Mouse (Mus musculus) activated CD4-positive, CD25-positive, alpha-beta regulatory T cell, adult 4 months (primary cell): ENCODE results near the gene Zdhhc11. TPM values are rescaled to one million over a fixed set of nuclear protein-coding genes. Genes with fewer than 3 reads are reported as not detected.
"Not testable (repeated sequence)": the region's sequence is repeated elsewhere in the genome, so short reads cannot be mapped to it uniquely, and the experiment has no call there.

ENCODE experiments used
- ATAC-seq: one replicate; pipeline ENCODE4 v1.8.0; 2017
- polyA plus RNA-seq, 2 experiments: library from polyadenylated mRNA; unstranded; fragments of 100-300 nt; shearing (Covaris generic); gene quantifications; one replicate each; pipeline ENCODE4 v1.2.1; 2017

Zdhhc11 gene
- polyA plus RNA-seq: not detected

- ATAC-seq: no peak
Measured at GRCm38 (mm10) chr13:73963551-73963950, at the start of gene Zdhhc11. Gene Zdhhc11, plus strand, starts transcription at chr13:73963851.

DNA sequence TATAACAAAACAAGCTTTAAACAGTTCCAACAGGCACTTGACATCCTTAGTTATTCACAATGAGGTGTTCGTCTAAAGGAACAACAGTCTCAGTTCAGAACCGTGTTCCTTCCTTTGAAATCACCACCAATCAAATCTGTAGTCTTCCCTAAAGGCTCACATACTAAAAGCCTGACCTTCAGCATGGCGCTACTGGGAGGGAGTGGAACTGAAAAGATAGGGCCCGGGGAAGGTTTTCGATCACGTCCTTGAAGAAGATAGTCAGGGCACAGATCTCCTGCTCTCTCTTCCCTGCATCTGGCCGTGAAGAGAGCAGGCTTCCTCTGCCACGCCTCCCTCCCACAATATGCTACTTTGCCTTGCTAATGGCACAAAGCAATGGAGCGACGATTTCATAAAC is 31.4 kb upstream of the Zdhhc11 start:
- no peak for ATAC-seq

DNA sequence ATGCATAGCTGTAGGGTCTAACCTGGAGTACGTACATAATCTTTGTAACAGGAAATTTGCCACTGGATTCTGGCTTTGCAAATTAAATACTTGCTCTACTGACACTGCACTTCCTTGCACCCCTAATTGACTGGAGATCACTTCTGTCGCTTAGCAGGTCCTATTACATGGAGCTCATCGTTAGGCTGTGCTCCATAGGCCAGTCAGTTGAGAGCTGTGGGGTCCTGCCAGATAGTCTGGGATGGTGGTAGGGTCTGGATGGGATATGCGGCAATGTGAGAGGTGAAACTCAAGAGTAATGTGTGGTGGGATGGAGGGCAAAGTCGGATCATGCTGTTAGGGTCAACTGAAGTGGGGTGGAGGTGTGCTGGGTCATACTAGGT is 26.7 kb upstream of the Zdhhc11 start:
- ATAC-seq: no peak

- ATAC-seq: peak; percentile 88
Measured at GRCm38 (mm10) chr13:73937321-73938176, 26.1 kb upstream of the Zdhhc11 start, which contains the start of the genes Trip13 and Brd9. Gene Trip13, minus strand, starts transcription at chr13:73937784. Gene Brd9, plus strand, starts transcription at chr13:73937811.

GRCm38 (mm10) chr13:73938177-73938560 is 25.5 kb upstream of the Zdhhc11 start:
- peak; percentile 29 for ATAC-seq

DNA sequence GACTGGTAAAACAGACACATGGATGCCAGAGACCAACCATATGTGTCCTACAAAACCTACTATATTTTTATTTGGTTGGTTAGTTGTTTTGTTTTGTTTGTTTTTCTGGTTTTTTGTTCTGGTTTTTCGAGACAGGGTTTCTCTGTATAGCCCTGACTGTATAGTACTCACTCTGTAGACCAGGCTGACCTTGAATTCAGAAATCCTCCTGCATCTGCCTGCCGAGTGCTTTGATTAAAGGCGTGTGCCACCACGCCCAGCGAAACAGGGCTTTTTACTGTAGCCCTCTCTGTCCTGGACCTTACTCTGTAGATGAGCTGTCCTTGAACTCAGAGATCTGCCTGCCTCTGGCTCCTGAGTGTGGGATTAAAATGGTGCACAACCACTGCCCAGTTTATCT is 24.6 kb upstream of the Zdhhc11 start:
- no peak for ATAC-seq

GRCm38 (mm10) chr13:73944606-73945005 is 19.0 kb upstream of the Zdhhc11 start:
- no peak for ATAC-seq

- ATAC-seq: no peak
Measured at GRCm38 (mm10) chr13:73953551-73954130, 10.0 kb upstream of the Zdhhc11 start.

GRCm38 (mm10) chr13:73954666-73955065 is 9.0 kb upstream of the Zdhhc11 start:
- no peak for ATAC-seq

DNA sequence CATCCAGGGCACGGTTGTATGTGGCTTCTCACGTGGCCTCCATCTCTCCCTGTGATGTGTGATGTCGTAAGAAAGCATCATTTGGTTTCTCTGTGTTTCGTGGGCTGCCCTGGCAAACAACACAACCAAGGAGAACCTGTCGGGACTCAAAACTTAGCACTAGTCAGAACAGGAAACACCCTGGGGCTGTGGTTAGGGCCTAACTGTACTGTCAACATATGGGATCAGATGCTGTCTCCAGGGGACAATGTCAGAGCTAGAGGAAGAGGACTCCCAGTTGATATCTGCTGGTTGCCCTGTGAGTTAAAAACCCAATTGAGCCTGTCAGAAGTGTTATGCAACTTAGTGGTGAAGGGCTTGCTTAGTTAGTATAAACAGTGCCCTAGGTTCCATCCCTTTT is 8.1 kb upstream of the Zdhhc11 start:
- no peak for ATAC-seq

- no peak for ATAC-seq
Measured at GRCm38 (mm10) chr13:73960117-73960652, 3.5 kb upstream of the Zdhhc11 start.

- no peak for ATAC-seq
Measured at GRCm38 (mm10) chr13:73961177-73961576, 2.5 kb upstream of the Zdhhc11 start.

GRCm38 (mm10) chr13:73970545-73971448 is 7.1 kb downstream of the Zdhhc11 start:
- peak; percentile 57 for ATAC-seq

DNA sequence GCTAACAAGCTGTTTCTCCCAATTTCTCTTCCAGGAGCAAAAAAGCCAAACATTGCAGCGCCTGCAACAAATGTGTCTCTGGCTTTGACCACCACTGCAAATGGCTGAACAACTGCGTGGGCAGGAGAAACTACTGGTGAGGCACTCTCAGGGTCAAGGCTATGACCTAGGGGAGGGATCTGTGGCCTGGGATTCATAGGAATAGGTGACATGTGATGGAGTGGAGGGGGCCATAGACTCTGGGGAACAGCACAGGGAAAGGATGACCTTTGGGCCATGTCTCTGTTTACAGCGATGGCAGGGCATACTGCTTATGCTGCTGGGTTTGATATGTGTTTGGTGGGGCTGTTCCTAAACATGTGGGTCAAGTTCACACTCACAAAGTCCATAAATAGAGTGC is 10.9 kb downstream of the Zdhhc11 start:
- ATAC-seq: no peak

DNA sequence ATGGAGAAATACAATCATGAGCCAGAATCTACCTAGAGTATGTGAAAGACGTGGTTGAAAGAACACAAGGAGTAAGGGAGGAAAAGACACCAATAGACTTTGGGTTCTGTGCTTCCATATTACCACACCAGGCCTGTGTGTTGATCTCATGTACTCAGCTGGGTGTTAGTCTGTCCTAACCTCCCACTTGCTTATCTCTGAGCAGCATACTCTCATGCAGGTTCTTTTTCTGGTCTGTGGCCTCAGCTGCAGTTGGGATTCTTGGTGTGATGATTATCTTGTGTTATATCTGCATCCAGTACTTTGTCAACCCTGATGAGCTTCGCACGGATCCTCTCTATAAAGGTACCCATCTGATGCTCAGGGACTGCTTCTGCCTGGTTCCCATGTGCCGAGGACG is 13.3 kb downstream of the Zdhhc11 start:
- ATAC-seq: no peak

DNA sequence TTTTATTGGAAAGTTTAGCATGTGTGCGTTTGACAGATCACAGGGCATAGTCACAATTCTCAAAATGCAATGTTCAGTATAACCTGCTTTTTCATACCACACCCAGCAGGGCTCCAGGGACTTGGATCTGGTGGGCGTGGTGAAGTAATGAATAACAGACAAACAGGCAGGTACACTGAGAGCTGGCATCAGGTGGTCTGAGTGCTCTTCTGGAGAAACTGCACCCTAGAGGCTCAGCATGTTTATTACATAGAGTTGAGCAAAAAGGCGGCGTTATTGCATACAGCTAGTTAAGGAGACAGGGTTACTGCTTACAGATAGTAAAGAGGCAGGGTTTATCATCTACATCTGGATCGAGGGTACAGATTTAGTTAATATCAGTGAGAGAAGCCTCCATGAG is 26.7 kb downstream of the Zdhhc11 start:
- no peak for ATAC-seq

DNA sequence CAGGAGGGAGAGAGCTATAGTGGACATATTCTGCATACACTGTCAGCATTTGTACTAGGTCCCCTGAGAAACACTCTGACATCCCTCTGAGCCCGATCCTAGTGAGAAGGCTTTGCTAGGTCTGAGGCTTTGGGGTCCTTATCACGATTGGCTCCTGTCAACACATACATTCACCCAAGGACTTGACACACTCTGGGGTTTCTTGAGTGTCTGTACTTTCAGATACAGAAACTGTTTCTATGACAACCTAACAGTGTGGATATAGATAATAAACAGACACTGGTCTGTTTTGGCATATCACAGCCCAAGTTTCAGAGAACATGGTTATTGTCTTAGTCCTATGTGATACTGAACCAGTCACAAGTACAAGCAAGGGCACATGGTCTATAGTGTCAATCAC is 27.1 kb downstream of the Zdhhc11 start:
- ATAC-seq: no peak

DNA sequence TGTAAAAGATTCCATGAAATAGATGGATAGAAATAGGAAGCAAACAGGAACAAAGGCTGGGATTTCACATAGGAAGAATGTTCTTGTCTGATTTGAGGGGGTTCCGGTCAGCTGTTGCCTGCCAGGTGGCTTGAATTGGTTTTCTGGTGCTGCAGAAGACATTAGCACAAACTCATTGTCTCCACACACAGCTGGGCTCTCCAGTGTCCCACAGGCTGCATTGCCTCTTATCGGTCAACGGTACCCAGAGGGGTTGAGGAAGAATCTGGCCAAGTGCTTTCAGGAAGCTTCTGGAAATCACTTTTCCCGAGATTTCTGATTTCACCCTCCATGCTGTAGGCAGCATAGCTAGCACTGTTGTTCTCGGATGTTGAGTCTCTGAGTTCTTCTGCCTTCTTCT is 27.6 kb downstream of the Zdhhc11 start:
- ATAC-seq: no peak

DNA sequence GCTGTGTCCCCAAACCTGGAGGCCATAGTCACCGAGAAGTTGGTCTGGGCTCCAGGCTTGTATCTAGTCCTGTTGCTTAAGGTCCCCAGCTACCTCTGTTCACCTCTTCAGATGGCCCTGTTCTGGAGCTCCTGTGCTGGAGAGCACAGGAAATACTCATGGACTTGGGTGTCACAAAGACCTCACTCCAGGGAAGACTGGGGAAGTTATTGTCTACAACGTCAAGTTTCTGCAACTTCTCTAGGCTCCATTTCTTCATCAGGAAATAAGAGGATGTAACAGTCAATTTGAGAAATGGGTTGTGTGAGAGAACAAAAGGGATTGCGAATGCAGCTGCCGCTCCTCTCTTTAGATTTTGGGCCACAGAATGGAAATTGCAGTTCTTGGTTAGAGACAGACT is 32.8 kb downstream of the Zdhhc11 start:
- ATAC-seq: no peak

- no peak for ATAC-seq
Measured at GRCm38 (mm10) chr13:74000519-74000918, 36.9 kb downstream of the Zdhhc11 start.

DNA sequence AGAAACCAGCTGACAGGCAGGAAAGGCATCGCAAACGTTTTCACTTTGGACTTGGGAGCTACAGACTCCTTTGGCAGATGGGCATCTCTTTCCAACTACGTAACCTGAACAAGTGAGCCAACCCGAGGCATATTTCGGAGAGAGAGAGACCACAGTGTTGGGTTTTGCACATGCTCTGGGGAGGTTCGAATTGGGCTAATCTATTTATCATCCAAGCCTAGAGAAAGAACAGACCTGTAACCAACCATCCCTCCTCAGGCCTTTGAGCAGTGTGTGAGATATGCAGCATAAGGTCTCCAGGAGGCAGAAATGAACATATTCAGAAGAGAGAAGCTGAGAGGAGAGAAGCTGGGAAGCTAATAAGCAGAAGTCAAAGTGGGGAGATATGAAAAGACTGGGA is 37.3 kb downstream of the Zdhhc11 start:
- no peak for ATAC-seq

DNA sequence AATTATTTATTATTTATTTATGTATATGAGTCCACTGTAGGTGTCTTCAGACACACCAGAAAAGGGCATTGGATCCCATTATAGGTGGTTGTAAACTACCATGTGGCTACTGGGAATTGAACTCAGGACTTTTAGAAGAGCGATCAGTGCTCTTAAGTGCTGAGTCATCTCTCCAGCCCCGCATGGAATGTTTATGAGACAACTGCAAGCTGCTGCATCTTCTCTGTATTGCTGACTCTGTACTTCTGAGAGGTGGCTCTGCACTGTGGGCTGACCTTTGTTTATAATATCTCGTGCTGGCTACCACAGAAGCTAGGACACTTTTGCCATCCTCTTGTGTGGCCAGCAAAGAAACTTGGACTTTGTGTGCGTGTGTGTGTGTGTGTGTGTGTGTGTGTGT is 37.8 kb downstream of the Zdhhc11 start:
- ATAC-seq: no peak

- ATAC-seq: not testable (repeated sequence)
Measured at GRCm38 (mm10) chr13:74006881-74007280, 43.2 kb downstream of the Zdhhc11 start.
